Mouse (Mus musculus) MEL (cell line): ENCODE measurements around the gene Cryge. TPM values are rescaled to one million over a fixed set of nuclear protein-coding genes. Genes with fewer than 3 reads are reported as not detected.

Experiments
- DNase-seq: peaks from one replicate; pipeline ENCODE4 v3.0.0; 2011; ENCODE audit warnings: low read depth, low spot score
- H3K27ac ChIP-seq: 2 replicates; pipeline ENCODE4 v1.5.1; 2012; ENCODE audit warnings: low read depth, mild to moderate bottlenecking, control low read depth, low read length, moderate library complexity; ENCODE audit not compliant: control insufficient read depth
- H3K27me3 ChIP-seq, 2 experiments: fragments of 150-350 bp in 1 of 2; sonication (generic) in 1 of 2; 2 replicates each; pipeline ENCODE4 v1.6.1; 2012; ENCODE audit warnings: low read length in 2 of 2, mild to moderate bottlenecking in 2 of 2, improper control_type of control experiment in 1 of 2, moderate library complexity in 1 of 2; ENCODE audit not compliant: insufficient read depth in 2 of 2, control insufficient read depth in 1 of 2
- H3K36me3 ChIP-seq, 2 experiments: 2 replicates each; pipeline ENCODE4 v1.6.1; 2012 to 2014; ENCODE audit warnings: low read length in 2 of 2, improper control_type of control experiment in 1 of 2, inconsistent platforms in 1 of 2, mild to moderate bottlenecking in 1 of 2; ENCODE audit not compliant: insufficient read depth in 2 of 2, control insufficient read depth in 1 of 2
- H3K4me1 ChIP-seq, 2 experiments: fragments of 150-350 bp in 1 of 2; sonication (generic) in 1 of 2; 2 replicates each; pipeline ENCODE4 v1.6.1; 2012; ENCODE audit warnings: low read length in 2 of 2, improper control_type of control experiment in 1 of 2, mild to moderate bottlenecking in 1 of 2; ENCODE audit not compliant: insufficient read depth in 2 of 2, control insufficient read depth in 1 of 2
- H3K4me3 ChIP-seq, 2 experiments: fragments of 150-350 bp in 1 of 2; sonication (generic) in 1 of 2; 2 replicates each; pipeline ENCODE4 v1.5.1; 2012; ENCODE audit warnings: low read depth in 2 of 2, low read length in 2 of 2, mild to moderate bottlenecking in 2 of 2, moderate library complexity in 2 of 2, control low read depth in 1 of 2, improper control_type of control experiment in 1 of 2; ENCODE audit not compliant: control insufficient read depth in 1 of 2, insufficient read depth in 1 of 2
- H3K79me2 ChIP-seq: 2 replicates; pipeline ENCODE4 v1.6.1; 2012; ENCODE audit warnings: mild to moderate bottlenecking, low read length, moderate library complexity; ENCODE audit not compliant: control insufficient read depth, poor library complexity, insufficient read depth
- H3K9ac ChIP-seq: 2 replicates; pipeline ENCODE4 v1.6.1; 2012; ENCODE audit warnings: low read depth, mild to moderate bottlenecking, control low read depth, low read length, moderate library complexity; ENCODE audit not compliant: control insufficient read depth, poor library complexity, severe bottlenecking
- H3K9me3 ChIP-seq: fragments of 150-350 bp; sonication (generic); replicated peaks from 2 replicates; pipeline ENCODE4 v1.6.1; 2012; ENCODE audit warnings: mild to moderate bottlenecking, low read length, improper control_type of control experiment, moderate library complexity; ENCODE audit not compliant: insufficient read depth
- CHD1 ChIP-seq: IDR thresholded peaks from 2 replicates; pipeline ENCODE4 v1.6.1; 2012; ENCODE audit warnings: low read depth, mild to moderate bottlenecking, inconsistent platforms, low read length, improper control_type of control experiment
- CTCF ChIP-seq, 3 experiments: IDR thresholded peaks in 2 of 3; conservative IDR thresholded peaks in 1 of 3; 2 replicates each; pipeline ENCODE4 v1.5.1; 2011 to 2012; ENCODE audit warnings: low read length in 3 of 3, low read depth in 2 of 3, mild to moderate bottlenecking in 2 of 3, improper control_type of control experiment in 1 of 3, inconsistent platforms in 1 of 3, mixed read lengths in 1 of 3, moderate library complexity in 1 of 3; ENCODE audit not compliant: control insufficient read depth in 1 of 3, insufficient read depth in 1 of 3, poor library complexity in 1 of 3, severe bottlenecking in 1 of 3
- E2F4 ChIP-seq: IDR thresholded peaks from 2 replicates; pipeline ENCODE4 v1.6.1; 2011; ENCODE audit warnings: low read depth, low read length, improper control_type of control experiment, borderline replicate concordance
- EP300 ChIP-seq, 2 experiments: IDR thresholded peaks; 2 replicates each; pipeline ENCODE4 v1.6.1; 2011; ENCODE audit warnings: improper control_type of control experiment in 2 of 2, low read length in 2 of 2, low read depth in 1 of 2, mild to moderate bottlenecking in 1 of 2
- ETS1 ChIP-seq: IDR thresholded peaks from 2 replicates; pipeline ENCODE4 v1.6.1; 2012; ENCODE audit warnings: low read depth, mild to moderate bottlenecking, inconsistent platforms, low read length, improper control_type of control experiment, moderate library complexity
- GATA1 ChIP-seq: IDR thresholded peaks from 2 replicates; pipeline ENCODE4 v1.6.1; 2011; ENCODE audit warnings: low read depth, low read length, improper control_type of control experiment
- MAFK ChIP-seq: IDR thresholded peaks from 2 replicates; pipeline ENCODE4 v1.6.1; 2011; ENCODE audit warnings: low read depth, mild to moderate bottlenecking, low read length, improper control_type of control experiment, borderline replicate concordance
- MAX ChIP-seq: IDR thresholded peaks from 2 replicates; pipeline ENCODE4 v1.6.1; 2011; ENCODE audit warnings: low read length, improper control_type of control experiment
- MEF2A ChIP-seq: IDR thresholded peaks from 2 replicates; pipeline ENCODE4 v1.6.1; 2014; ENCODE audit warnings: low read depth, mild to moderate bottlenecking, inconsistent platforms, low read length, improper control_type of control experiment; ENCODE audit not compliant: poor library complexity, insufficient replicate concordance, severe bottlenecking; ENCODE audit errors: extremely low read depth
- MXI1 ChIP-seq: IDR thresholded peaks from 2 replicates; pipeline ENCODE4 v1.6.1; 2011; ENCODE audit warnings: mild to moderate bottlenecking, low read depth, low read length, improper control_type of control experiment
- POLR2A ChIP-seq, 2 experiments: IDR thresholded peaks; 2 replicates each; pipeline ENCODE4 v1.6.1; 2011 to 2012; ENCODE audit warnings: low read length in 2 of 2, mild to moderate bottlenecking in 2 of 2, control low read depth in 1 of 2, improper control_type of control experiment in 1 of 2, low read depth in 1 of 2, moderate library complexity in 1 of 2; ENCODE audit not compliant: control insufficient read depth in 1 of 2, insufficient read depth in 1 of 2, poor library complexity in 1 of 2
- POLR2AphosphoS2 ChIP-seq: IDR thresholded peaks from 2 replicates; pipeline ENCODE4 v1.6.1; 2011; ENCODE audit warnings: low read length, improper control_type of control experiment
- POLR2AphosphoS5 ChIP-seq: IDR thresholded peaks from 2 replicates; pipeline ENCODE4 v1.6.1; 2012; ENCODE audit warnings: low read depth, borderline replicate concordance, mild to moderate bottlenecking, inconsistent platforms, low read length, moderate library complexity, mixed read lengths
- RCOR1 ChIP-seq: IDR thresholded peaks from 2 replicates; pipeline ENCODE4 v1.6.1; 2012; ENCODE audit warnings: low read depth, mild to moderate bottlenecking, inconsistent platforms, low read length, improper control_type of control experiment
- SMC3 ChIP-seq: IDR thresholded peaks from 2 replicates; pipeline ENCODE4 v1.6.1; 2011; ENCODE audit warnings: low read depth, low read length, improper control_type of control experiment
- TCF12 ChIP-seq: IDR thresholded peaks from 2 replicates; pipeline ENCODE4 v1.6.1; 2014; ENCODE audit warnings: low read depth, mild to moderate bottlenecking, inconsistent platforms, low read length, improper control_type of control experiment, moderate library complexity
- UBTF ChIP-seq: IDR thresholded peaks from 2 replicates; pipeline ENCODE4 v1.6.1; 2012; ENCODE audit warnings: low read depth, mild to moderate bottlenecking, inconsistent platforms, low read length, improper control_type of control experiment, moderate library complexity, borderline replicate concordance; ENCODE audit not compliant: insufficient read depth
- ZC3H11A ChIP-seq: IDR thresholded peaks from 2 replicates; pipeline ENCODE4 v1.6.1; 2012; ENCODE audit warnings: low read depth, mild to moderate bottlenecking, inconsistent platforms, low read length, improper control_type of control experiment
- ZKSCAN1 ChIP-seq: IDR thresholded peaks from 2 replicates; pipeline ENCODE4 v1.6.1; 2012; ENCODE audit warnings: low read depth, mild to moderate bottlenecking, inconsistent platforms, low read length, improper control_type of control experiment, moderate library complexity
- ZMIZ1 ChIP-seq: IDR thresholded peaks from 2 replicates; pipeline ENCODE4 v1.6.1; 2012; ENCODE audit warnings: low read depth, mild to moderate bottlenecking, inconsistent platforms, low read length, improper control_type of control experiment, moderate library complexity
- ZNF384 ChIP-seq: IDR thresholded peaks from 2 replicates; pipeline ENCODE4 v1.6.1; 2012; ENCODE audit warnings: low read depth, mild to moderate bottlenecking, inconsistent platforms, low read length, improper control_type of control experiment
- polyA plus RNA-seq, 2 experiments: library from polyadenylated mRNA; stranded (reverse) in 1 of 2; unstranded in 1 of 2; fragments of >175 nt in 1 of 2; fragments of >200 nt in 1 of 2; gene quantifications; 2 replicates each; pipeline versions ENCODE4 v1.2.1 to v1.2.4; 2012; ENCODE audit warnings: low replicate concordance in 2 of 2, low read depth in 1 of 2; ENCODE audit not compliant: insufficient read length in 2 of 2, insufficient read depth in 1 of 2, missing spikeins in 1 of 2
- total RNA-seq: library from RNA; depleted of rRNA; stranded (reverse); fragments of 300-350 nt; gene quantifications from 2 replicates; pipeline ENCODE4 v1.2.3, GENCODE M21; 2012

Cryge gene
- total and polyA plus RNA-seq, 3 experiments, result not detected

- no peak for TF ChIP-seq MXI1
- TF ChIP-seq CHD1, result no peak
- no peak for TF ChIP-seq MAFK
- no peak for TF ChIP-seq POLR2A (IDR thresholded peaks at IDR 0.05; ENCODE audit: control insufficient read depth in 1 of 2, insufficient read depth in 1 of 2, low read depth in 1 of 2, low read length in 2 of 2, poor library complexity in 1 of 2)
- TF ChIP-seq, all 39 proteins: peak for 0
- H3K36me3 ChIP-seq, result no peaks in the 10 kb centered on the region
- DNase-seq, result no peak
- no peak within 1 kb of the TSS for H3K9ac ChIP-seq
- no peak within 1 kb of the TSS for H3K27ac ChIP-seq
- no peak within 1 kb of the TSS for H3K4me3 ChIP-seq
- H3K4me1 ChIP-seq, result no peaks in the 10 kb centered on the region
- no peaks in the 10 kb centered on the region for H3K79me2 ChIP-seq
- no peaks in the 10 kb centered on the region; a peak in 1 of 4 replicates for H3K27me3 ChIP-seq
- no peaks in the 10 kb centered on the region for H3K9me3 ChIP-seq
These were observed 31.2 kb upstream of the Cryge start, which contains the start of gene Crygb for GRCm38 (mm10) chr1:65082188-65082587. Crygb (minus strand) TSS chr1:65082288.

- Histone ChIP-seq H3K9me3 (no peaks in the 10 kb centered on the region), H3K79me2 (no peaks in the 10 kb centered on the region), H3K27me3 (no peaks in the 10 kb centered on the region; a peak in 1 of 4 replicates), H3K36me3 (no peaks in the 10 kb centered on the region), H3K27ac (no peak overlapping the region)
- DNase-seq, result peak; percentile 8
- TF ChIP-seq EP300 (IDR thresholded peaks at IDR 0.05; ENCODE audit: low read depth in 1 of 2, low read length in 2 of 2), result no peak
- TF ChIP-seq ZMIZ1, result no peak
- no peak for TF ChIP-seq E2F4
- no peak for TF ChIP-seq TCF12
- TF ChIP-seq CTCF (IDR thresholded peaks at IDR 0.05 in 2 of 3, conservative IDR thresholded peaks at IDR 0.05 in 1 of 3; ENCODE audit: control insufficient read depth in 1 of 3, insufficient read depth in 1 of 3, low read depth in 2 of 3, low read length in 3 of 3, poor library complexity in 1 of 3, severe bottlenecking in 1 of 3), result peak in 1 of 3 experiments; percentile 27; a peak in 2 of 6 replicates
- TF ChIP-seq ZC3H11A, result no peak
- no peak for TF ChIP-seq MEF2A
- TF ChIP-seq SMC3, result peak; percentile 25; the same call in 1 of the 2 replicates
- no peak for TF ChIP-seq MXI1
- no peak for TF ChIP-seq GATA1
- TF ChIP-seq ZKSCAN1, result no peak
- no peak for TF ChIP-seq ZNF384
- no peak for TF ChIP-seq ETS1
- TF ChIP-seq, all 39 proteins: peak for 2
- Histone ChIP-seq H3K4me1 (no peaks in the 10 kb centered on the region), H3K9ac (no peak overlapping the region), H3K4me3 (no peak overlapping the region)
These were observed 24.7 kb upstream of the Cryge start for GRCm38 (mm10) chr1:65075607-65076006.

- TF ChIP-seq ZKSCAN1, result no peak
- TF ChIP-seq POLR2A (IDR thresholded peaks at IDR 0.05; ENCODE audit: control insufficient read depth in 1 of 2, insufficient read depth in 1 of 2, low read depth in 1 of 2, low read length in 2 of 2, poor library complexity in 1 of 2), result no peak
- no peak for TF ChIP-seq CHD1
- TF ChIP-seq MAX, result no peak
- TF ChIP-seq POLR2AphosphoS5, result no peak
- TF ChIP-seq MXI1, result no peak
- TF ChIP-seq ETS1, result no peak
- no peak for TF ChIP-seq RCOR1
- TF ChIP-seq POLR2AphosphoS2, result no peak
- no peak for TF ChIP-seq UBTF
- no peak for TF ChIP-seq E2F4
- TF ChIP-seq ZMIZ1, result no peak
- Histone ChIP-seq H3K4me1 (no peaks in the 10 kb centered on the region), H3K27me3 (no peaks in the 10 kb centered on the region; a peak in 1 of 4 replicates), H3K4me3 (no peak within 1 kb of the TSS), H3K27ac (no peak within 1 kb of the TSS), H3K36me3 (no peaks in the 10 kb centered on the region), H3K9me3 (no peaks in the 10 kb centered on the region), H3K79me2 (no peaks in the 10 kb centered on the region), H3K9ac (no peak within 1 kb of the TSS)
- DNase-seq, result no peak
These were observed 22.6 kb upstream of the Cryge start, which contains the start of gene Crygc for GRCm38 (mm10) chr1:65073589-65073988. Crygc (minus strand) TSS chr1:65073689.
